ENCODE assay signal across 8 mouse cellular contexts in genomic region chr3:51560511-51561108, GRCm38 (mm10). TPM values are rescaled to one million over a fixed set of nuclear protein-coding genes. Genes with fewer than 3 reads are reported as not detected.
DNase-seq lines count a peak whose midpoint lies in the region; ATAC-seq and TF ChIP-seq lines count a peak whose summit lies in the region.

Gene Setd7 (minus strand): TSS chr3:51560879.

- H3K27ac ChIP-seq in gastrocnemius, adult 2 months, result peak within 1 kb of the TSS; percentile 99
- peak within 1 kb of the TSS; percentile 89 for H3K27ac ChIP-seq in hindbrain, embryonic 16.5 days (ENCODE audit: low read depth, low read length)
- peak within 1 kb of the TSS; percentile 98 for H3K27ac ChIP-seq in left cerebral cortex, adult 2 months
- H3K27ac ChIP-seq in macrophage, result peak within 1 kb of the TSS; percentile 49

- H3K79me2 ChIP-seq in macrophage (ENCODE audit: inconsistent target), result peaks cover 38% of the 10 kb centered on the region

- H3K9me3 ChIP-seq in hindbrain, embryonic 16.5 days (ENCODE audit: control insufficient read depth, low read length), result no peaks in the 10 kb centered on the region

- no peaks in the 10 kb centered on the region for H3K36me3 ChIP-seq in hindbrain, embryonic 16.5 days (ENCODE audit: control insufficient read depth, insufficient read depth, low read length)
- no peaks in the 10 kb centered on the region for H3K36me3 ChIP-seq in macrophage (ENCODE audit: inconsistent target)

- under 1% methylated on average over 45 of the region's 48 CpGs for WGBS in hindbrain, embryonic 16.5 days
- whole genome bisulfite sequencing in macrophage (ENCODE audit: missing documents), result 1% methylated on average over 47 of the region's 48 CpGs

- peak; percentile 15; the same call in 1 of the 2 replicates for TF ChIP-seq CTCF in gastrocnemius, adult 2 months (IDR thresholded peaks at IDR 0.05)
- no peak; the same call in 1 of the 2 replicates for TF ChIP-seq CTCF in left cerebral cortex, adult 2 months (IDR thresholded peaks at IDR 0.05)

- intact Hi-C loops in gastrocnemius, adult 2 months (cut with DNase I), result loop anchor here (5.0 kb wide), 2 partner anchors 48 to 87 kb away; no protein-coding TSS in a partner anchor
- intact Hi-C loops in left cerebral cortex, adult 2 months (cut with DNase I), result loop anchor here (2.0 to 10.0 kb wide), 5 partner anchors 50 to 1424 kb away; no protein-coding TSS in a partner anchor

- no peaks in the 10 kb centered on the region for H3K27me3 ChIP-seq in hindbrain, embryonic 16.5 days (replicated peaks; ENCODE audit: control insufficient read depth, insufficient read depth, low read length)

- H3K4me1 ChIP-seq in hindbrain, embryonic 16.5 days (ENCODE audit: control insufficient read depth, insufficient read depth, low read depth, low read length), result peaks cover 12% of the 10 kb centered on the region

- peak within 1 kb of the TSS; percentile 96 for H3K4me2 ChIP-seq in hindbrain, embryonic 16.5 days (ENCODE audit: low read length)

- DNase-seq in R1 (ENCODE audit: low read depth, low spot score), result peak; percentile 87
- DNase-seq in cerebellum, postnatal 25 days, result peak; percentile 84 to 86
- peak; percentile 89 for DNase-seq in gastrocnemius, adult 2 months
- peak; percentile 72 to 79 for DNase-seq in left cerebral cortex, adult 2 months (ENCODE audit: extremely low spot score in 1 of 2, low spot score in 2 of 2)
- peak; percentile 81 for DNase-seq in right cerebral cortex, adult 18-20 months
- peak; percentile 80 for DNase-seq in urinary bladder, adult 2 months (ENCODE audit: low spot score)

- peak within 1 kb of the TSS; percentile 95 for H3K9ac ChIP-seq in hindbrain, embryonic 16.5 days (ENCODE audit: low read depth, low read length)

- ATAC-seq in hindbrain, embryonic 16.5 days, result peak; percentile 87

- peak within 1 kb of the TSS; percentile 84 for H3K4me3 ChIP-seq in gastrocnemius, adult 2 months
- peak within 1 kb of the TSS; percentile 91 for H3K4me3 ChIP-seq in hindbrain, embryonic 16.5 days (ENCODE audit: low read length)
- peak within 1 kb of the TSS; percentile 95 for H3K4me3 ChIP-seq in left cerebral cortex, adult 2 months
- peak within 1 kb of the TSS; percentile 50 for H3K4me3 ChIP-seq in macrophage (ENCODE audit: inconsistent target)

RNA-seq across cellular contexts. Expression of gene Setd7, which starts in this region (rescaled TPM):
- total RNA-seq in gastrocnemius, adult 2 months (2021), result 100 to 1,000 TPM; 148 to 167 TPM
- polyA plus RNA-seq in hindbrain, embryonic 16.5 days (2015; fragmentation: Nextera tagmentation; extraction: Ambion mirVana), result 2.1 and 2.7 TPM in 2 replicates
- 100 to 1,000 TPM; 133 to 143 TPM for total RNA-seq in left cerebral cortex, adult 2 months (2021)
- total RNA-seq in macrophage (2018; cell fraction: chromatin; rRNA removed), result 100 to 1,000 TPM in 1 of 26 experiments, 10 to 100 TPM in 25; 14.5 to 104 (median 51.2) TPM
- total RNA-seq in macrophage (2018; cell fraction: cytosol; rRNA removed), result 10 to 100 TPM in 25 of 26 experiments, 1 to 10 TPM in 1; 9.5 to 42.1 (median 20.2) TPM
- total RNA-seq in macrophage (2018; cell fraction: nucleus; rRNA removed), result 10 to 100 TPM; 15.2 to 83.8 (median 34.3) TPM
- polyA plus RNA-seq in macrophage (2018), result 11.1 to 27.1 TPM (median 17.9 TPM) in 3 replicates
- 41.5 and 63.2 TPM in 2 replicates for polyA plus RNA-seq in urinary bladder, adult 2 months (2012; rRNA removed)

Comparison
In these comparisons a context has a peak if more than half of its experiments do, and no peak if none do; other contexts are left out.
1. Peak in every context shown above with its lines: DNase-seq, ATAC-seq, H3K4me3 ChIP-seq and H3K27ac ChIP-seq.
2. H3K27ac ChIP-seq: peak in every context shown above with its lines; median percentile 99 in gastrocnemius, adult 2 months; 98 in left cerebral cortex, adult 2 months; 89 in hindbrain, embryonic 16.5 days; 49 in macrophage.